Mouse (Mus musculus): Measurements from ENCODE around the gene Samd4.

GRCm38 (mm10) chr14:47115154-47115553, 232.5 kb downstream of the Samd4 start:
- TF ChIP-seq CTCF (conservative IDR thresholded peaks at IDR 0.05; ENCODE audit: low read length) (no peak), POU5F1 (IDR thresholded peaks at IDR 0.05; ENCODE audit: borderline replicate concordance, low read length) (no peak), NANOG (IDR thresholded peaks at IDR 0.05; ENCODE audit: borderline replicate concordance, low read length) (no peak)
